Mouse (Mus musculus) heart, embryonic 11.5 days (tissue): ENCODE measurements around the gene Kcnh7. TPM values are rescaled to one million over a fixed set of nuclear protein-coding genes. Genes with fewer than 3 reads are reported as not detected.

Source experiments
- ATAC-seq: fragments of 200-750 bp; cut with Nextera tagmentation; replicated peaks from 2 replicates; pipeline ENCODE4 v1.8.0; 2017; ENCODE audit warnings: moderate library complexity; ENCODE audit not compliant: insufficient number of reproducible peaks, low FRiP score, low TSS enrichment
- H3K27ac ChIP-seq: fragments of 300-500 bp; sonication (generic); 2 replicates; pipeline ENCODE4 v1.5.1; 2014; ENCODE audit warnings: mild to moderate bottlenecking, low read depth, low read length
- H3K27me3 ChIP-seq: fragments of 300-500 bp; sonication (generic); 2 replicates; pipeline ENCODE4 v1.6.1; 2014; ENCODE audit warnings: mild to moderate bottlenecking, low read length, mixed read lengths; ENCODE audit not compliant: control insufficient read depth, insufficient read depth
- H3K36me3 ChIP-seq: fragments of 300-500 bp; sonication (generic); 2 replicates; pipeline ENCODE4 v1.6.1; 2014; ENCODE audit warnings: mild to moderate bottlenecking, low read length, moderate library complexity, mixed read lengths; ENCODE audit not compliant: control insufficient read depth, insufficient read depth
- H3K4me1 ChIP-seq: fragments of 300-500 bp; sonication (generic); 2 replicates; pipeline ENCODE4 v1.6.1; 2014; ENCODE audit warnings: low read length; ENCODE audit not compliant: control insufficient read depth, insufficient read depth
- H3K4me2 ChIP-seq: fragments of 300-500 bp; sonication (generic); 2 replicates; pipeline ENCODE4 v1.6.1; 2014; ENCODE audit warnings: mild to moderate bottlenecking, moderate library complexity
- H3K4me3 ChIP-seq: fragments of 300-500 bp; sonication (generic); 2 replicates; pipeline ENCODE4 v1.5.1; 2014; ENCODE audit warnings: low read depth, low read length
- H3K9ac ChIP-seq: fragments of 300-500 bp; sonication (generic); 2 replicates; pipeline ENCODE4 v1.6.1; 2014; ENCODE audit warnings: mild to moderate bottlenecking, low read depth, low read length, moderate library complexity
- H3K9me3 ChIP-seq: fragments of 300-500 bp; sonication (generic); replicated peaks from 2 replicates; pipeline ENCODE4 v1.6.1; 2016; ENCODE audit warnings: low read length; ENCODE audit not compliant: control insufficient read depth
- WGBS: fragments of 180-500 bp; shearing (Covaris S2); extraction: QIAGEN DNeasy Blood & Tissue Kit; methylation state at CpG from one replicate; pipeline ENCODE4 v1.1.7; 2014; ENCODE audit not compliant: insufficient replicate concordance; 5-methylcytosine and 5-hydroxymethylcytosine counted together
- polyA plus RNA-seq: library from polyadenylated mRNA; unstranded; fragments of >200 nt; fragmentation: Nextera tagmentation; extraction: Ambion mirVana; gene quantifications from 2 replicates; pipeline ENCODE4 v1.2.1, GENCODE M21; 2014

Gene Kcnh7
- polyA plus RNA-seq, 1 experiment from 2014 or later: 7.4 TPM

DNA sequence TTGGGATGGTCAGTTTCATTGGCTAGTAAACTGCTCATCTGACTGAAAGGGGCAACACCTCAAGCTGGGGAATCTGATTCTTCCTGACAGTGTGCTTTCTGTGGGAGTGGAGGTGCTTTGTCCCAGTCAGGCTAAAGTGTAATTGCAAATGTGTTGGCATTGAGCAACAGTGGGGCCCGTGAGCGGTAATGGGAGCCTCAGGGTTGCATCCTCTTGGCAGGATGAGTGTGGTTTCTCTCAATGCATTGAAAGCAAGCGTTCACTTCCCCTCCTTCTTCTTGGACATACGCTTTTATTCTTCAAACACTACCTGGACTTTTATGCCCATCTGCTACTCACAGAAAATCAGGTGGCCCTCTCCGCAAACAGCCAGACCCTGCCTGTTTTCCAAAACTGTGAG, 511.3 kb downstream of the Kcnh7 start:
- Histone ChIP-seq H3K4me3 (no peak overlapping the region), H3K27me3 (no peaks in the 10 kb centered on the region), H3K4me1 (no peaks in the 10 kb centered on the region), H3K36me3 (no peaks in the 10 kb centered on the region), H3K27ac (no peak overlapping the region), H3K4me2 (no peak overlapping the region), H3K9ac (no peak overlapping the region), H3K9me3 (no peaks in the 10 kb centered on the region)
- WGBS: 85% methylated on average over 5 of the region's 5 CpGs
- no peak for ATAC-seq

DNA sequence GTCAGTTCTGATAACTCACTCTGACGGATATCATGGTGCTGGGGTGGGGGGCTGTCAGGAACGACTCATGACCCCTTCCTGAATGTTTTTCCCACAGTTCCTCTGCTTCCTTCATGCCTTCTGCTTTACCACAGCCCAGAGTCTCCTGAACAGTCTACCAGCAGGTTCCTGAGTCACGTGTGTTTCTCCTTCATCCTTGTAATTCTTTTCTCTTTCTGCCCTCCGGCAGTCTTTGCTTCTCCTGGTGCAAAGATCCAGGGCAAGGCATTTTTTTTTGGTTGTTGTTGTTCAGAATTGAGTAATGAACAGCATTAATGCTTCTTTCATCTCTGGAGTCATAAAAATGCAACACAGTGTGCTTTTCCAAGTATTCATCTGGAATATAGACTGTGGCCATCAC, 513.3 kb downstream of the Kcnh7 start:
- Histone ChIP-seq H3K27me3 (no peaks in the 10 kb centered on the region), H3K36me3 (no peaks in the 10 kb centered on the region), H3K4me1 (no peaks in the 10 kb centered on the region), H3K4me2 (no peak overlapping the region), H3K4me3 (no peak overlapping the region), H3K27ac (no peak overlapping the region), H3K9ac (no peak overlapping the region), H3K9me3 (no peaks in the 10 kb centered on the region)
- no peak for ATAC-seq
- 62% methylated on average over 4 of the region's 4 CpGs for WGBS

DNA sequence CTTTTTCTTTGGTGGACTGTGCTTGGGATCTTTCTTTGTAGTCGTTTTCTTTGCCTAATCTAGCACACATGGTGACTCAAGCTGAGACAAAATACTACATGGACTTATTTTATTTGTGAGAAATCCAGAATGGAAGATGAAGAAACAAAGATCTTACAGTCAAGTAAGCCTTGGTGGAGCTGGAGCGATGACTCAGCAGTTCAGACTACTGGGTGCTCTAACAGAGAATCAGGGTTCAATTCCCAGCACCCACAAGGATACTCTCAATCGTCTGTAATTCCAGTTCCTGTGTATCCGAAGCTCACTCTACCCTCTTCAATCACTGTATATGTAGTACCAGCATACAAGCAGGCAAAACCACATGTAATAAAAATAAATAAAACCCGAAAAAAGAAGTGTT, 513.8 kb downstream of the Kcnh7 start:
- Histone ChIP-seq H3K27ac (no peak overlapping the region), H3K9ac (no peak overlapping the region), H3K9me3 (no peaks in the 10 kb centered on the region), H3K4me2 (no peak overlapping the region), H3K36me3 (no peaks in the 10 kb centered on the region), H3K4me1 (no peaks in the 10 kb centered on the region), H3K4me3 (no peak overlapping the region), H3K27me3 (no peaks in the 10 kb centered on the region)
- no peak for ATAC-seq
- WGBS: 78% methylated on average over 5 of the region's 5 CpGs

DNA sequence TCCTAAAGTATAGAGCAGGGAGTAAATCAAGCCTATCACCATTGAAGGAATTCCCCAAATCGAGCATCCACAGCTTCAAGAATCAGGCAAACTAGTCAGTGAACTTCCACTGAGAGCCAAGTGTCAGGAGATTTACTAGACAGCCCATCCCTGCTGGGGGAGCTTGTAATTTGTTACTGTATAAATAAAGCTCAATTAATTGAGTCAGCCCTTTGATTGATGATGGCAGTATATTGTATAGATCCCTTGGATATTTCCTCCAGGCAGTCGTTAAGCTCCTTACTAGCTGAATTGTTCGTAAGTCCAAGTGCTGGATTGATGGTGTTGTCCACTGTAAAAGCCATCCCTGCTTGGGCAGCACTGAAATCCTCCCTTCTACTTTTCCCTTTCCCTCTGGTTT, 514.2 kb downstream of the Kcnh7 start:
- 82% methylated on average over 3 of the region's 3 CpGs for WGBS
- no peaks in the 10 kb centered on the region for H3K4me1 ChIP-seq
- no peaks in the 10 kb centered on the region for H3K27me3 ChIP-seq
- no peak overlapping the region for H3K9ac ChIP-seq
- no peak overlapping the region for H3K27ac ChIP-seq
- no peak overlapping the region for H3K4me3 ChIP-seq
- H3K36me3 ChIP-seq: no peaks in the 10 kb centered on the region
- no peak for ATAC-seq
- H3K4me2 ChIP-seq: no peak overlapping the region
- H3K9me3 ChIP-seq: no peaks in the 10 kb centered on the region

DNA sequence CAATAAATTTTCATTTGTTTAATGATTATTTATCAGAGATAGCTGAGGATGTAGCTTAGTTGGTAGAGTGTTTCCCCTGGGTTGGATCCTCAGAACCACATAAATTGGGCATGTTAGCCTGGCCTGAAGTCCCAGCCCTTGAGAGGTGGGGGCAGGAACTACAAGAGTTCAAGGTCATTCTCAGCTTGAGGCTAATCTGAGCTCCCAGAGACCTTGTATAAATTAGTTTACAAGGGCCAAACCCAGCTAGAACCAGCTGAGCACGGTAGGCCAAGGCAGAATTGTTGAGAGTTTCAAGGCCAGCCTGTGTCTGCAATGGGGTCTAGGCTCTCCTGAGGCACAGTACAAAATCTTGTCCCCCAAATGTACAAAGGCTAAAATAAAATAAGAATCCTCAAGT, 518.6 kb downstream of the Kcnh7 start:
- ATAC-seq: no peak
- Histone ChIP-seq H3K27ac (no peak overlapping the region), H3K27me3 (no peaks in the 10 kb centered on the region), H3K9ac (no peak overlapping the region), H3K36me3 (no peaks in the 10 kb centered on the region), H3K4me2 (no peak overlapping the region), H3K9me3 (no peaks in the 10 kb centered on the region), H3K4me3 (no peak overlapping the region), H3K4me1 (no peaks in the 10 kb centered on the region)
- WGBS: 35% methylated on average over 1 of the region's 1 CpGs

DNA sequence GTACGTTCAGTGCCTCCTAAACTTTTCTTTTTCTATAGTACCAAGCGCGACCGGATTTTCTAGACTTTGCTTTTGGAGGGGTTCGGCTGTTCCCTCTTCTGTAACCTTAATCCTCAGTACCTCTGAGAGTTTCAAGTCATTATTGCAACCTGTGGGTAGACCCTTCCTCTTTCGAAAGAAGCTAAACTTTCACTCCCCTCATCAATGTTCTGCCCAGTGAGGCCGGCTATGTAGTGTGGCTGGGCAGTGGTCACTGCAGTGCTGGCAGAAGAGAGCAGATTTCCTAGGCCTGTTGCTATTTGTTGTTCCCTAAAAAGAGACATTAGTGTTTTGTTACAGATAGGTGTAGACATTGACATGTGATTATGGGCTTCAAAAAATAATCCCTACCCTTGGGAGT, 519.2 kb downstream of the Kcnh7 start:
- Histone ChIP-seq H3K4me3 (peak overlapping the region; percentile 66), H3K9me3 (no peaks in the 10 kb centered on the region), H3K4me1 (no peaks in the 10 kb centered on the region), H3K9ac (0 out of 2 replicates have a peak overlapping the region, but pooled peaks have one; percentile 46), H3K36me3 (no peaks in the 10 kb centered on the region), H3K27me3 (no peaks in the 10 kb centered on the region), H3K27ac (no peak overlapping the region), H3K4me2 (peak overlapping the region; percentile 93)
- WGBS: 64% methylated on average over 7 of the region's 7 CpGs
- no peak for ATAC-seq

DNA sequence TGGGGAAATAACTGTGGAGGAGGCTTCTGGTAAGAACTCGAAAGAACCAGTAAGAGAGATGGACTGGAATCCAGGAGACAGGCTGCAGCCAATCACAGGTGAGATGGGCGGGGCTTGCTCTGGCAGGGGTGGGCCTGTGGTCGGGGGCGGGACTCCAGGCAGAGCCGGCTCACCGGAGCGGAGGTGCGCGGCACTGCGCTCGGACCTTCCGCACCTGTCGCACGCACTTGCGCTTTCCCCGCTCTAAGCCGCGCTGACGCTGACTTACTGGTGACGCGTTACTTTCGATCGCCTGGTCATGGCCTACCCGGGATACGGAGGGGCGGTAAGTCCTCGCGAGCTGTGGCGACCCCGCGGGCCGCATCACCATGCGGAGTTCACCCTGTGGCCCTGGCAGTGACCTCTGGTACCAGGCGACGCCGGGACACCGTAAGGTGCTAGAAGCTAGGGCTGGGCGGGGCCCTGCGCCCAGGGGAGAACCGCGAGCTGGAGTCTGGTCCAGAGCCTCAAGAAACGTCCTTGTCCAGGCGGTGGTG, 519.9 kb downstream of the Kcnh7 start, which contains the start of gene Gca:
Gene Gca, plus strand, starts transcription at position 151 of the 536 bp plus-strand sequence.
- Histone ChIP-seq H3K27me3 (no peaks in the 10 kb centered on the region), H3K36me3 (no peaks in the 10 kb centered on the region), H3K27ac (no peak within 1 kb of the TSS), H3K4me2 (peak within 1 kb of the TSS; percentile 93), H3K4me1 (no peaks in the 10 kb centered on the region), H3K9me3 (no peaks in the 10 kb centered on the region), H3K9ac (peak within 1 kb of the TSS; percentile 63), H3K4me3 (peak within 1 kb of the TSS; percentile 66)
- ATAC-seq: peak; percentile 97
- under 1% methylated on average over 37 of the region's 43 CpGs for WGBS

DNA sequence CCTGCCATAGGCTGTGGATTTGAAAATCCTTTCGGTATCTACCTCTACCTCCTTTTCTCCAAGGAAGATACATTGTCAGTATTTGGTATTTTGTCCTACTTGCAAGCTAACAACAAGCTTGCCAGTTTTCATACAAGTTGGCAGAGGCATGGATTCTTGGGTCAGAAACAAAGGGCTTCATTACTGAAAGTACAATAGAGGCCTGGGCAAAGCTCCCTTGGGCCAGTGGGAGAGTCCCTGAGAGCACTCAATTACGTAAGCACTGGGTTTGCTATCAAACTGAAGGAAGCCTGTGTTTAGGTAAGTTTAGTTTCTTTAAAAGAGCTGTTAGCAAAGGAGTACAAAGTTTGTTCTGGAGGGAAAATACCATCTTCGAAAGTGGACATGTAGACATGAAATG, 521.5 kb downstream of the Kcnh7 start:
- no peak overlapping the region for H3K4me2 ChIP-seq
- no peak overlapping the region for H3K27ac ChIP-seq
- H3K27me3 ChIP-seq: no peaks in the 10 kb centered on the region
- no peak for ATAC-seq
- H3K4me3 ChIP-seq: no peak overlapping the region
- 83% methylated on average over 3 of the region's 3 CpGs for WGBS
- no peaks in the 10 kb centered on the region for H3K9me3 ChIP-seq
- no peaks in the 10 kb centered on the region for H3K4me1 ChIP-seq
- H3K36me3 ChIP-seq: no peaks in the 10 kb centered on the region
- no peak overlapping the region for H3K9ac ChIP-seq

DNA sequence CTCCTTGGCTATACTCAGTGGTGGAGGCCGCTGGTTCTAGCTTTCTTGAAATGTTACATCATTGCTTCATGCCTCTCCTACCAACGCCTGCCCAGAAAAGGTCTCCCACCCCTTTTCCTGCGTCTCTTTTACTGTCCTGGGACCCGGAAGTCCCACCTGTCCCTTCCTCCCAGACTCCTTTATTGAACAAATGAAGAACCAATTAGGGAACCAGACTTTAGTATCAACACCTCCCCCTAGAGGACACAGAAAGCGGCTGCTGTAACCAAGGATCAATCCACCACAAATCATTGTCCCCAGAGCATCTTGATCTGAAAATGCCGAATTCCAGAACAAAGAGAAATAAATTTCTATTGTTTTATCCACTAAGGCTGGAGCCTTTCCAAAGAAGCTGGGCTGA, 523.5 kb downstream of the Kcnh7 start:
- ATAC-seq: no peak
- Histone ChIP-seq H3K27ac (no peak overlapping the region), H3K36me3 (no peaks in the 10 kb centered on the region), H3K4me3 (no peak overlapping the region), H3K27me3 (no peaks in the 10 kb centered on the region), H3K4me1 (no peaks in the 10 kb centered on the region), H3K9ac (no peak overlapping the region), H3K9me3 (no peaks in the 10 kb centered on the region), H3K4me2 (no peak overlapping the region)
- 44% methylated on average over 6 of the region's 6 CpGs for WGBS
